Mouse (Mus musculus) heart, embryonic 12.5 days (tissue): ENCODE measurements at regions not wholly inside any gene's neighbourhood (a gene's known extent, or its start where the extent isn't known, plus 50 kb on each side); places are given as distances from the start of the nearest gene placed in this dataset.

Experiments
- ATAC-seq: fragments of 200-750 bp; cut with Nextera tagmentation; 2 replicates; pipeline ENCODE4 v1.8.0; 2017; ENCODE audit warnings: moderate TSS enrichment, moderate library complexity; ENCODE audit not compliant: insufficient number of reproducible peaks, low FRiP score
- H3K27ac ChIP-seq: fragments of 300-500 bp; sonication (generic); 2 replicates; pipeline ENCODE4 v1.5.1; 2016; ENCODE audit warnings: mild to moderate bottlenecking, moderate library complexity; ENCODE audit not compliant: poor library complexity, severe bottlenecking
- H3K27me3 ChIP-seq: fragments of 300-500 bp; sonication (generic); replicated peaks from 2 replicates; pipeline ENCODE4 v1.6.1; 2016; ENCODE audit warnings: mild to moderate bottlenecking, moderate library complexity
- H3K36me3 ChIP-seq: fragments of 300-500 bp; sonication (generic); 2 replicates; pipeline ENCODE4 v1.6.1; 2016; ENCODE audit warnings: mild to moderate bottlenecking, moderate library complexity
- H3K4me1 ChIP-seq: fragments of 300-500 bp; sonication (generic); replicated peaks from 2 replicates; pipeline ENCODE4 v1.6.1; 2016; ENCODE audit warnings: mild to moderate bottlenecking
- H3K4me2 ChIP-seq: fragments of 300-500 bp; sonication (generic); 2 replicates; pipeline ENCODE4 v1.6.1; 2016; ENCODE audit warnings: mild to moderate bottlenecking, moderate library complexity
- H3K4me3 ChIP-seq: fragments of 300-500 bp; sonication (generic); 2 replicates; pipeline ENCODE4 v1.5.1; 2016; ENCODE audit warnings: mild to moderate bottlenecking
- H3K9ac ChIP-seq: fragments of 300-500 bp; sonication (generic); 2 replicates; pipeline ENCODE4 v1.6.1; 2016; ENCODE audit warnings: mild to moderate bottlenecking, moderate library complexity
- H3K9me3 ChIP-seq: fragments of 300-500 bp; sonication (generic); replicated peaks from 2 replicates; pipeline ENCODE4 v1.6.1; 2016; ENCODE audit warnings: mild to moderate bottlenecking, moderate library complexity
- WGBS: fragments of 180-500 bp; shearing (Covaris S2); methylation state at CpG from one replicate; pipeline ENCODE4 v1.1.7; 2016; 5-methylcytosine and 5-hydroxymethylcytosine counted together

DNA sequence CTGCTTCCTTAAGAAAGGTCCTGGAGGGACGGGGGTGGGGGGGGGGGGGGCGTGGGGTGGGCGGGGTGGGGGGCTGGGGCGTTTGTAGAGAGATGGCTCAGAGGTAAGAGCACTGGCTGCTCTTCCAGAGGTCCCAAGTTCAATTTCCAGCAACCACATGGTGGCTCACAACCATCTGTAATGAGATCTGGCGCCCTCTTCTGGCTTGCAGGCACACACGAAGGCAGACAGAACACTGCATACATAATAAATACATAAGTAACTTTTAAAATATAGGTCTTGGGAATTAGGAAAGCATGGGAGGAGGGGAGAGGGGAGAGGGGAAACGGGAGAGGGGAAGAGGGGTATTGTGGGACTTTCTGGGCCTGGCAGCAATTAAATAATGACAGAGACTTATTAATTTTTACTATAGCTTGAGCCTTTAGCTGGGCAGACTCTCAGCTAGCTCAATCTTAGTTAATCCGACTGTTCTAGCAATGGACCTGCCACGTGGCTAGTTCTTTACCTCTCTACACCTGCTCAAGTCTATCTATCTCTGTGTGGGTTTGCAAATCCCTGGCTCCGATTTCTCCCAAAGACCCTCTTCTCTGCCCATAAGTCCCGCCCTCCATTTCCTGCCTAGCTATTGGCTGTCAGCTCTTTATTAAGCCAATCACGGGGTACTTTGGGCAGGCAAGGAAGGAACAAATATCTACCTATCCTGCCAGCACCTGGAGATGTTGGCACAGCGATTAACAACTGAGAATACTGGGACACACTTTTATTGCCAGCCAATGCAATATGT, 64.1 kb upstream of the Rpl34 start:
- Histone ChIP-seq H3K27ac (no peak overlapping the region), H3K9me3 (no peaks in the 10 kb centered on the region), H3K4me1 (peaks cover 5% of the 10 kb centered on the region; the same call in 1 of the 2 replicates), H3K9ac (no peak overlapping the region), H3K27me3 (no peaks in the 10 kb centered on the region), H3K4me2 (no peak overlapping the region), H3K4me3 (no peak overlapping the region), H3K36me3 (no peaks in the 10 kb centered on the region)
- 31% methylated on average over 13 of the region's 13 CpGs for WGBS
- ATAC-seq = no peak

DNA sequence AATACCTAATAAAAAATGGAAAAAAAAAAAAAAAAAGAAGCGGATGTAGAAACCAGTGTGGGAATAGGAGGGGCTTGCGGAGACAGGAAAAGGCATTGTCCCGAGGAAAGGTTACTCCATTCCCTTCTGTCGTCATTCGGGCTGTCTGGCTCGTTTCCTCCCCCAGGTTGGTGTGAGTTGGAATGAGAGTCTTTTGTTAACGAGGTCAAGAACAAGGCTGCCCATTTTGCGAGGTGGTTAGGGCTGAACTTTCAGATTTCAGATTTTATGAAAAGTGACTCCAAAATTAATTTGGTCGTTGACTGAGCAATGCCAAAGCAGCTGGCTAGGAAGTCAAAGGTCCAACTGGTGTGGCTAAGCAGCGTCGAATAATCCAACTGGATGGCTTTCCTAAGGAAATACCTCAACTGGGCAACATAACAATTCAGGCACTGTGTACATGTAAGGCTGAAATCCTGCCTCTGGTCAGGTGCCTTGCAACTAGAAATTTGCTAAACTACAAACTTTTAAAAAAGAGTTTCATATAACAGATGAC, 50.6 kb upstream of the Rpl34 start:
- WGBS = 62% methylated on average over 11 of the region's 11 CpGs
- H3K4me1 ChIP-seq = no peaks in the 10 kb centered on the region
- no peak overlapping the region for H3K9ac ChIP-seq
- H3K27me3 ChIP-seq = no peaks in the 10 kb centered on the region
- no peak for ATAC-seq
- no peak overlapping the region for H3K27ac ChIP-seq
- H3K4me2 ChIP-seq = no peak overlapping the region
- no peak overlapping the region for H3K4me3 ChIP-seq
- H3K36me3 ChIP-seq = no peaks in the 10 kb centered on the region
- H3K9me3 ChIP-seq = no peaks in the 10 kb centered on the region
